Comparison of ENCODE assay signal across 8 mouse cellular contexts in the genomic region with DNA sequence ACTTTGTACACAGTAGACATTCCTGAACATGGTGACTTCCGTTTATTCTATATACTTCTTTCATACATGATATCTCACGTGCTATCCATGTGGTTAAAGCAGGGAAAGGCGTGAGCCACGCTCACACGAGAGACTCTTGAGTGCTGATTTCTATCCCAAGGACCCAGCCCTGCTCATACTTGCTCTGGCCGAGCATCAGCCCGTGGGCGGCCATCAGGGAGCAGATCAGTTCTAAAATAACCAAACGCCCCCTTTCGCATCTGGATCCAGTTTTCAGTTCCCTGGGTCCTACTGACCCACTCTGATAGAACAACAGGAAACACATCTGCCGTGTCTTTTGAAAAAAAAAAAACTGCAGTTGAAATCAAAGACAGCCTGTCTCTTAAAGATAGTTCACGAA. TPM values are rescaled to one million over a fixed set of nuclear protein-coding genes. Genes with fewer than 3 reads are reported as not detected.
DNase-seq lines count a peak whose midpoint lies in the region; ATAC-seq and TF ChIP-seq lines count a peak whose summit lies in the region.
"Had no signal": no experiment of that assay in that cellular context is flagged by ENCODE, and none has a peak within 500 bp of the region (broad histone marks: within the 10 kb centered on the region; RNA-seq: fewer than 3 reads in every experiment).

No protein-coding gene starts in this region.

- no peak for ATAC-seq in heart, embryonic 13.5 days (ENCODE audit: extremely low read depth, insufficient number of reproducible peaks, low FRiP score, low TSS enrichment)
- no peak for ATAC-seq in limb, embryonic 15.5 days (ENCODE audit: insufficient number of reproducible peaks, low FRiP score, low TSS enrichment, low read depth)
- no peak for ATAC-seq in monocyte, adult 5-6 weeks (replicated peaks; ENCODE audit: insufficient number of reproducible peaks, low FRiP score, low TSS enrichment, poor library complexity, severe bottlenecking)

- peak overlapping the region; percentile 86 for H3K4me2 ChIP-seq in heart, embryonic 13.5 days
- H3K4me2 ChIP-seq in limb, embryonic 15.5 days, result peak overlapping the region; percentile 72; the same call in 1 of the 2 replicates

- H3K9me3 ChIP-seq in heart, embryonic 13.5 days, result no peaks in the 10 kb centered on the region
- no peaks in the 10 kb centered on the region for H3K9me3 ChIP-seq in limb, embryonic 15.5 days

- H3K27ac ChIP-seq in heart, embryonic 13.5 days (replicated peaks), result peak overlapping the region; percentile 95
- H3K27ac ChIP-seq in limb, embryonic 15.5 days, result peak overlapping the region; percentile 43
- no peak overlapping the region for H3K27ac ChIP-seq in left cerebral cortex, adult 2 months

- intact Hi-C loops in left cerebral cortex, adult 2 months (cut with DNase I), result no loop called here

- peak overlapping the region; percentile 44 for H3K9ac ChIP-seq in heart, embryonic 13.5 days
- H3K9ac ChIP-seq in limb, embryonic 15.5 days, result no peak overlapping the region

- TF ChIP-seq CTCF in left cerebral cortex, adult 2 months (IDR thresholded peaks at IDR 0.05), result no peak

- DNase-seq in 3T3-L1 (ENCODE audit: low read depth, low spot score), result peak; percentile 64
- DNase-seq in brain, adult 2 months (ENCODE audit: low read depth, low spot score), result peak; percentile 6
- no peak for DNase-seq in left cerebral cortex, adult 2 months (ENCODE audit: extremely low spot score in 1 of 2, low spot score in 2 of 2)
- no peak for DNase-seq in adrenal gland, postnatal 14 days

- 0 out of 2 replicates have a peak, but pooled peaks cover 1% of the 10 kb centered on the region for H3K36me3 ChIP-seq in heart, embryonic 13.5 days
- no peaks in the 10 kb centered on the region for H3K36me3 ChIP-seq in limb, embryonic 15.5 days

- peak overlapping the region; percentile 63 for H3K4me3 ChIP-seq in heart, embryonic 13.5 days
- H3K4me3 ChIP-seq in limb, embryonic 15.5 days, result peak overlapping the region; percentile 61
- H3K4me3 ChIP-seq in left cerebral cortex, adult 2 months, result no peak overlapping the region
- H3K4me3 ChIP-seq: erythroblast, embryonic 14.5 days had no signal

- H3K27me3 ChIP-seq in heart, embryonic 13.5 days (replicated peaks), result peaks cover 40% of the 10 kb centered on the region
- no peaks in the 10 kb centered on the region for H3K27me3 ChIP-seq in limb, embryonic 15.5 days

- WGBS in heart, embryonic 13.5 days, result 67% methylated on average over 12 of the region's 12 CpGs
- 58% methylated on average over 12 of the region's 12 CpGs for WGBS in limb, embryonic 15.5 days

- peaks cover 16% of the 10 kb centered on the region for H3K4me1 ChIP-seq in heart, embryonic 13.5 days
- peaks cover 16% of the 10 kb centered on the region for H3K4me1 ChIP-seq in limb, embryonic 15.5 days

RNA-seq across cellular contexts. Expression of a gene that starts 2.6 kb away (rescaled TPM):
- 41.5 and 43.0 TPM in 2 replicates for polyA plus RNA-seq in heart, embryonic 13.5 days (2015; fragmentation: Nextera tagmentation; extraction: Ambion mirVana)
- polyA plus RNA-seq in limb, embryonic 15.5 days (2015; fragmentation: Nextera tagmentation; extraction: Ambion mirVana), result 107 and 108 TPM in 2 replicates
- total RNA-seq in monocyte, adult 5-6 weeks (2017), result 0.21 to 3.9 TPM (median 0.29 TPM) in 3 replicates
- 1 to 10 TPM; 3.7 to 5.5 TPM for total RNA-seq in left cerebral cortex, adult 2 months (2021)
- total RNA-seq in adrenal gland, postnatal 14 days (2021), result 23.1 and 26.7 TPM in 2 replicates

Comparison
In these comparisons a context has a peak if more than half of its experiments do, and no peak if none do; other contexts are left out.
1. DNase-seq: peak in 3T3-L1 (single experiment) and brain, adult 2 months (single experiment); none in left cerebral cortex, adult 2 months (0 of 2) and adrenal gland, postnatal 14 days (single experiment).